Mouse (Mus musculus) stomach, postnatal 0 days (tissue): ENCODE data around the gene Siglec1. TPM values are rescaled to one million over a fixed set of nuclear protein-coding genes. Genes with fewer than 3 reads are reported as not detected.

Experiments used
- ATAC-seq: fragments of 200-750 bp; cut with Nextera tagmentation; 2 replicates; pipeline ENCODE4 v1.8.0; 2017; ENCODE audit not compliant: low FRiP score, low TSS enrichment
- DNase-seq: peaks from one replicate; pipeline ENCODE4 v3.0.0-alpha.2; 2016; ENCODE audit warnings: low spot score
- H3K27ac ChIP-seq: fragments of 300-500 bp; sonication (generic); replicated peaks from 2 replicates; pipeline ENCODE4 v1.5.1; 2014; ENCODE audit warnings: mild to moderate bottlenecking, control low read depth
- H3K27me3 ChIP-seq: fragments of 300-500 bp; sonication (generic); 2 replicates; pipeline ENCODE4 v1.6.1; 2014; ENCODE audit warnings: low read length; ENCODE audit not compliant: control insufficient read depth, insufficient read depth
- H3K36me3 ChIP-seq: fragments of 300-500 bp; sonication (generic); 2 replicates; pipeline ENCODE4 v1.6.1; 2014; ENCODE audit warnings: low read length, mixed read lengths; ENCODE audit not compliant: control insufficient read depth, insufficient read depth
- H3K4me1 ChIP-seq: fragments of 300-500 bp; sonication (generic); replicated peaks from 2 replicates; pipeline ENCODE4 v1.6.1; 2014; ENCODE audit warnings: antibody characterized with exemption; ENCODE audit not compliant: control insufficient read depth, insufficient read depth
- H3K4me2 ChIP-seq: fragments of 300-500 bp; sonication (generic); replicated peaks from 2 replicates; pipeline ENCODE4 v1.6.1; 2014; ENCODE audit warnings: low read depth, mild to moderate bottlenecking, control low read depth, moderate library complexity
- H3K4me3 ChIP-seq: fragments of 300-500 bp; sonication (generic); 2 replicates; pipeline ENCODE4 v1.5.1; 2014; ENCODE audit warnings: low read depth, low read length, control low read depth
- H3K9ac ChIP-seq: fragments of 300-500 bp; sonication (generic); 2 replicates; pipeline ENCODE4 v1.6.1; 2014; ENCODE audit warnings: mild to moderate bottlenecking, low read length, control low read depth, mixed read lengths
- H3K9me3 ChIP-seq: fragments of 300-500 bp; sonication (generic); 2 replicates; pipeline ENCODE4 v1.6.1; 2016; ENCODE audit warnings: low read length; ENCODE audit not compliant: control insufficient read depth
- CTCF ChIP-seq: IDR thresholded peaks from 2 replicates; pipeline ENCODE4 v1.5.1; 2016; ENCODE audit warnings: antibody characterized with exemption, low read depth, mild to moderate bottlenecking, moderate library complexity
- EP300 ChIP-seq: optimal IDR thresholded peaks from 2 replicates; pipeline ENCODE3; 2016; ENCODE audit warnings: antibody characterized with exemption
- WGBS: fragments of 180-500 bp; shearing (Covaris S2); extraction: QIAGEN DNeasy Blood & Tissue Kit; methylation state at CpG from one replicate; pipeline ENCODE4 v1.1.7; 2014; 5-methylcytosine and 5-hydroxymethylcytosine counted together
- polyA plus RNA-seq: library from polyadenylated mRNA; unstranded; fragments of >200 nt; fragmentation: Nextera tagmentation; extraction: Ambion mirVana; gene quantifications from 2 replicates; pipeline ENCODE4 v1.2.1, GENCODE M21; 2015

Gene Siglec1
- polyA plus RNA-seq, 1 experiment from 2014 or later = 0.34 TPM

GRCm38 (mm10) chr2:131132111-131132888, 45.7 kb upstream of the Siglec1 start:
- H3K27me3 ChIP-seq = no peaks in the 10 kb centered on the region
- no peak overlapping the region for H3K27ac ChIP-seq
- 84% methylated on average over 10 of the region's 10 CpGs for WGBS
- DNase-seq = no peak
- no peak for TF ChIP-seq CTCF
- no peak for ATAC-seq
- H3K4me1 ChIP-seq = 0 out of 2 replicates have a peak, but pooled peaks cover 2% of the 10 kb centered on the region
- no peak overlapping the region for H3K4me3 ChIP-seq
- no peak overlapping the region for H3K9ac ChIP-seq
- H3K36me3 ChIP-seq = no peaks in the 10 kb centered on the region
- no peak overlapping the region for H3K4me2 ChIP-seq
- no peaks in the 10 kb centered on the region for H3K9me3 ChIP-seq

DNA sequence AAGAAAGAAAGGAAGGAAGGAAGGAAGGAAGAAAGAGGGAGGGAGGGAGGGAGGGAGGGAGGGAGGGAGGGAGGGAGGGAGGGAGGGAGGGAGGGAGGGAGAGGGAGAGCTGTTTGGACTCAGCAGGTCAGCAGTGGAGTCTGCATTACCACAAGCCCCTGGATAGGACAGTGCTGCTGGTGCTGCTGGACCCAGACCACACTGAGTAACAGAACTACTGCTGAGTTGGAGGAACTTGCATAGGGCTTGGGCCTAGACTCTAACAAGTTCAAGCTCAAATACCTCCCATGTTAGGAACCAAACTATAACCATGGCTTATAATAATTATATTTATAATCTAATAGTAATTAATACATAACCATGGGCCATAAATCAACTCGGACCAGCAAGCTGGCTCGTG, 44.3 kb upstream of the Siglec1 start:
- Histone ChIP-seq H3K4me3 (no peak overlapping the region), H3K4me2 (no peak overlapping the region), H3K4me1 (peaks cover 6% of the 10 kb centered on the region; the same call in 1 of the 2 replicates), H3K9me3 (no peaks in the 10 kb centered on the region), H3K36me3 (no peaks in the 10 kb centered on the region), H3K27ac (no peak overlapping the region), H3K27me3 (no peaks in the 10 kb centered on the region), H3K9ac (no peak overlapping the region)
- 80% methylated on average over 2 of the region's 2 CpGs for WGBS
- DNase-seq (no peak), ATAC-seq (no peak)
- TF ChIP-seq EP300 = no peak
- TF ChIP-seq CTCF = no peak

GRCm38 (mm10) chr2:131129836-131130235, 43.3 kb upstream of the Siglec1 start:
- WGBS = 44% methylated on average over 5 of the region's 5 CpGs
- Histone ChIP-seq H3K4me1 (peaks cover 6% of the 10 kb centered on the region; the same call in 1 of the 2 replicates), H3K4me3 (no peak overlapping the region), H3K27me3 (no peaks in the 10 kb centered on the region), H3K9me3 (no peaks in the 10 kb centered on the region), H3K36me3 (no peaks in the 10 kb centered on the region), H3K4me2 (no peak overlapping the region), H3K9ac (no peak overlapping the region), H3K27ac (no peak overlapping the region)
- peak; percentile 67 for DNase-seq
- TF ChIP-seq EP300 (no peak), CTCF (no peak)
- ATAC-seq = peak; percentile 73

DNA sequence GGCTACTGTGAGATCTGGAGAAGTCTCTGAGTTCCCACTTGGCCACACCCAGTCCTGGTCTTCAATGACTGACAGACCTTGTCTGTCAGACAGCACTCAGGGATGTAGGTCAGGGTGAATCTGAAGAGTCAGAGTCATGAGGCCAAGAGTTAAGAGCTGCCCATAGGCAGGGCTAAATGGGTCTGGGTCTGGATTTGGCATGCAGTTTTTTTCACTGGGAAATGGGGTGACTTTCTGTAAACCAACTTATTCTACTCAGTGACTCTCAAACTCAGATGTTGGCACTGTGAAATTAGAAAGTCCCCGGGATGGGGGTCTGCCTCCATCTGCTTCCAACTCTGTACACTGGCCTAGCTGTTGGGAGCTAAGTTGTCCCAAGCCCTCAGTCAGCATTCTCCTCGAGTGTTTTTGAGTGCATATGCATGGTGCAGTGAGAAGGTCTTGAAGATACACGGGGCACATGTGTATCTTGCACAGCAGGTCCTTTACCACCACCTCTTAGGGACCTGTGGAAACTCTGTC, 42.1 kb upstream of the Siglec1 start:
- TF ChIP-seq CTCF (no peak), EP300 (no peak)
- ATAC-seq (no peak), DNase-seq (no peak)
- WGBS = 72% methylated on average over 3 of the region's 3 CpGs
- Histone ChIP-seq H3K9me3 (no peaks in the 10 kb centered on the region), H3K4me2 (peak overlapping the region; percentile 75), H3K4me1 (peaks cover 6% of the 10 kb centered on the region; the same call in 1 of the 2 replicates), H3K9ac (no peak overlapping the region), H3K27me3 (no peaks in the 10 kb centered on the region), H3K36me3 (no peaks in the 10 kb centered on the region), H3K4me3 (peak overlapping the region; percentile 62), H3K27ac (no peak overlapping the region)

DNA sequence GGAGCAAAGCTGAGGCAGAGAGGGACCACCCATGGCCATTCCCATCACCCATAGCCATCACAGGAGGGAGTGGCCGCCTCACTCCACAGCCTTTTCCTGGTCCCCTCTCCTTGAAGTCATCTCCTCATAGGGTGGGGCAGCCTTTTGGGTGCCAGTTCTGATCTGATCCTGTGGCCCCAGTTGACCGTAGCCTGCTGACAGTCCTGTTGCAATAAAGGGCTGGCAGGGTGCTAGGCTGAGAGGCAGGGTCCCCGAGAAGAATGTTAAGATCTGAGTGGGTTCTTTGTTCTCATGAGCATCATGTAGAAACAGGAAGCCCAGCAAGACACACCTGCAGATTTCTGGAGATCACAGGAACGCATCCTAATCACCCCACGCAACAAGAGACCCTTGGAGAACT, 41.6 kb upstream of the Siglec1 start:
- ATAC-seq (no peak), DNase-seq (no peak)
- Histone ChIP-seq H3K27ac (peak overlapping the region; percentile 81; the same call in 1 of the 2 replicates), H3K27me3 (no peaks in the 10 kb centered on the region), H3K4me3 (peak overlapping the region; percentile 62), H3K4me1 (peaks cover 6% of the 10 kb centered on the region; the same call in 1 of the 2 replicates), H3K9ac (peak overlapping the region; percentile 80; the same call in 1 of the 2 replicates), H3K4me2 (peak overlapping the region; percentile 75), H3K36me3 (no peaks in the 10 kb centered on the region), H3K9me3 (no peaks in the 10 kb centered on the region)
- WGBS = 70% methylated on average over 5 of the region's 5 CpGs
- TF ChIP-seq CTCF (no peak), EP300 (no peak)
